Mouse (Mus musculus) limb, embryonic 11.5 days (tissue): Measurements from ENCODE around the gene 2210017I01Rik. TPM values are rescaled to one million over a fixed set of nuclear protein-coding genes. Genes with fewer than 3 reads are reported as not detected.

ENCODE experiments used
- ATAC-seq: fragments of 200-750 bp; cut with Nextera tagmentation; 2 replicates; pipeline ENCODE4 v1.8.0; 2017; ENCODE audit warnings: low read depth; ENCODE audit not compliant: insufficient number of reproducible peaks, low FRiP score, low TSS enrichment
- DNase-seq: peaks from one replicate; pipeline ENCODE4 v3.0.0-alpha.2; 2015; ENCODE audit warnings: low spot score
- H3K27ac ChIP-seq: fragments of 300-500 bp; sonication (generic); replicated peaks from 2 replicates; pipeline ENCODE4 v1.5.1; 2014; ENCODE audit warnings: low read depth, mild to moderate bottlenecking, low read length
- H3K27me3 ChIP-seq: fragments of 300-500 bp; sonication (generic); 2 replicates; pipeline ENCODE4 v1.6.1; 2014; ENCODE audit warnings: mild to moderate bottlenecking, low read length, mixed read lengths; ENCODE audit not compliant: control insufficient read depth, insufficient read depth
- H3K36me3 ChIP-seq: fragments of 300-500 bp; sonication (generic); 2 replicates; pipeline ENCODE4 v1.6.1; 2014; ENCODE audit warnings: mild to moderate bottlenecking, low read length, moderate library complexity, mixed read lengths; ENCODE audit not compliant: control insufficient read depth, insufficient read depth
- H3K4me1 ChIP-seq: fragments of 300-500 bp; sonication (generic); 2 replicates; pipeline ENCODE4 v1.6.1; 2014; ENCODE audit warnings: low read length, mixed read lengths; ENCODE audit not compliant: control insufficient read depth, insufficient read depth
- H3K4me2 ChIP-seq: fragments of 300-500 bp; sonication (generic); 2 replicates; pipeline ENCODE4 v1.6.1; 2014; ENCODE audit warnings: low read depth, mild to moderate bottlenecking, moderate library complexity; ENCODE audit not compliant: severe bottlenecking
- H3K4me3 ChIP-seq: fragments of 300-500 bp; sonication (generic); 2 replicates; pipeline ENCODE4 v1.5.1; 2014; ENCODE audit warnings: low read depth, low read length
- H3K9ac ChIP-seq: fragments of 300-500 bp; sonication (generic); 2 replicates; pipeline ENCODE4 v1.6.1; 2014; ENCODE audit warnings: mild to moderate bottlenecking, low read length
- H3K9me3 ChIP-seq: fragments of 300-500 bp; sonication (generic); 2 replicates; pipeline ENCODE4 v1.6.1; 2016; ENCODE audit warnings: low read length; ENCODE audit not compliant: control insufficient read depth
- WGBS: fragments of 180-500 bp; shearing (Covaris S2); extraction: QIAGEN DNeasy Blood & Tissue Kit; methylation state at CpG from one replicate; pipeline ENCODE4 v1.1.7; 2014; 5-methylcytosine and 5-hydroxymethylcytosine counted together
- polyA plus RNA-seq: library from polyadenylated mRNA; unstranded; fragments of >200 nt; fragmentation: Nextera tagmentation; extraction: Ambion mirVana; gene quantifications from 2 replicates; pipeline ENCODE4 v1.2.1, GENCODE M21; 2014

The 2210017I01Rik gene
- polyA plus RNA-seq, 1 experiment from 2014 or later: not detected

- DNase-seq (no peak), ATAC-seq (no peak)
- Histone ChIP-seq H3K4me2 (no peak overlapping the region), H3K27ac (no peak overlapping the region), H3K36me3 (no peaks in the 10 kb centered on the region), H3K27me3 (no peaks in the 10 kb centered on the region), H3K4me1 (no peaks in the 10 kb centered on the region), H3K9ac (no peak overlapping the region), H3K9me3 (no peaks in the 10 kb centered on the region), H3K4me3 (no peak overlapping the region)
- WGBS: 69% methylated on average over 4 of the region's 4 CpGs
Measured at GRCm38 (mm10) chr3:92578652-92579413, 28.5 kb downstream of the 2210017I01Rik start.

- no peak within 1 kb of the TSS for H3K4me2 ChIP-seq
- ATAC-seq (no peak), DNase-seq (no peak)
- H3K9me3 ChIP-seq: no peaks in the 10 kb centered on the region
- no peaks in the 10 kb centered on the region for H3K27me3 ChIP-seq
- WGBS: 64% methylated on average over 1 of the region's 1 CpGs
- no peak within 1 kb of the TSS for H3K9ac ChIP-seq
- H3K4me1 ChIP-seq: no peaks in the 10 kb centered on the region
- H3K4me3 ChIP-seq: no peak within 1 kb of the TSS
- H3K27ac ChIP-seq: no peak within 1 kb of the TSS
- H3K36me3 ChIP-seq: no peaks in the 10 kb centered on the region
Measured at GRCm38 (mm10) chr3:92573449-92574041, 33.7 kb downstream of the 2210017I01Rik start, which contains the start of gene Ivl. TSS of gene Ivl (minus strand) at chr3:92573735.

GRCm38 (mm10) chr3:92572514-92573155, 34.7 kb downstream of the 2210017I01Rik start:
- Histone ChIP-seq H3K36me3 (no peaks in the 10 kb centered on the region), H3K4me2 (no peak overlapping the region), H3K4me1 (no peaks in the 10 kb centered on the region), H3K27me3 (no peaks in the 10 kb centered on the region), H3K9ac (no peak overlapping the region), H3K9me3 (no peaks in the 10 kb centered on the region), H3K27ac (no peak overlapping the region), H3K4me3 (no peak overlapping the region)
- DNase-seq: no peak
- ATAC-seq: no peak
- 68% methylated on average over 2 of the region's 2 CpGs for WGBS

- no peak overlapping the region for H3K4me2 ChIP-seq
- no peaks in the 10 kb centered on the region for H3K27me3 ChIP-seq
- H3K27ac ChIP-seq: no peak overlapping the region
- WGBS: 93% methylated on average over 2 of the region's 2 CpGs
- H3K36me3 ChIP-seq: no peaks in the 10 kb centered on the region
- H3K9me3 ChIP-seq: no peaks in the 10 kb centered on the region
- H3K4me3 ChIP-seq: no peak overlapping the region
- no peak for ATAC-seq
- DNase-seq: no peak
- H3K4me1 ChIP-seq: no peaks in the 10 kb centered on the region
- no peak overlapping the region for H3K9ac ChIP-seq
Measured at GRCm38 (mm10) chr3:92568752-92569151, 38.5 kb downstream of the 2210017I01Rik start.

GRCm38 (mm10) chr3:92565418-92565817, 41.9 kb downstream of the 2210017I01Rik start:
- Histone ChIP-seq H3K9me3 (no peaks in the 10 kb centered on the region), H3K4me1 (no peaks in the 10 kb centered on the region), H3K4me2 (no peak overlapping the region), H3K9ac (no peak overlapping the region), H3K27ac (no peak overlapping the region), H3K36me3 (no peaks in the 10 kb centered on the region), H3K4me3 (no peak overlapping the region), H3K27me3 (no peaks in the 10 kb centered on the region)
- DNase-seq: no peak
- no peak for ATAC-seq

Other genes starting within 250 kb of the 2210017I01Rik start
- gene Sprr2f, start 242.3 kb downstream of the 2210017I01Rik start, polyA plus RNA-seq: not detected in 2 replicates
- not detected in 2 replicates for gene Sprr2h, start 221.8 kb downstream of the 2210017I01Rik start, polyA plus RNA-seq
- not detected in 2 replicates for gene Sprr2i, start 199.5 kb downstream of the 2210017I01Rik start, polyA plus RNA-seq
- not detected in 2 replicates for gene Sprr2j-ps, start 189.4 kb downstream of the 2210017I01Rik start, polyA plus RNA-seq
- 4.9 and 5.8 TPM in 2 replicates for gene Gm9774, start 178.1 kb downstream of the 2210017I01Rik start, polyA plus RNA-seq
- gene Sprr2k, start 174.9 kb downstream of the 2210017I01Rik start, polyA plus RNA-seq: not detected in 2 replicates
- not detected in 2 replicates for gene Sprr1b, start 168.7 kb downstream of the 2210017I01Rik start, polyA plus RNA-seq
- gene Sprr3, start 148.8 kb downstream of the 2210017I01Rik start, polyA plus RNA-seq: not detected in 2 replicates
- gene Sprr1a, start 121.6 kb downstream of the 2210017I01Rik start, polyA plus RNA-seq: not detected in 2 replicates
- not detected in 2 replicates for gene Sprr4, start 107.0 kb downstream of the 2210017I01Rik start, polyA plus RNA-seq
- not detected in 2 replicates for gene 2310046K23Rik, start 73.0 kb downstream of the 2210017I01Rik start, polyA plus RNA-seq
- not detected in 2 replicates for gene Ivl, start 33.8 kb downstream of the 2210017I01Rik start, polyA plus RNA-seq
- not detected in 2 replicates for gene Smcp, start 18.5 kb downstream of the 2210017I01Rik start, polyA plus RNA-seq
- gene Lce6a, start 14.2 kb upstream of the 2210017I01Rik start, polyA plus RNA-seq: not detected in 2 replicates
- not detected in 2 replicates for gene Lce1a1, start 40.8 kb upstream of the 2210017I01Rik start, polyA plus RNA-seq
- gene Lce1b, start 49.4 kb upstream of the 2210017I01Rik start, polyA plus RNA-seq: not detected in 2 replicates
- not detected in 2 replicates for gene Lce1a2, start 62.8 kb upstream of the 2210017I01Rik start, polyA plus RNA-seq
- not detected in 2 replicates for gene Lce1c, start 71.8 kb upstream of the 2210017I01Rik start, polyA plus RNA-seq
- gene Lce1d, start 79.7 kb upstream of the 2210017I01Rik start, polyA plus RNA-seq: not detected in 2 replicates
- not detected in 2 replicates for gene Lce1e, start 101.6 kb upstream of the 2210017I01Rik start, polyA plus RNA-seq
- not detected in 2 replicates for gene Lce1f, start 112.9 kb upstream of the 2210017I01Rik start, polyA plus RNA-seq
- gene Gm38119, start 131.6 kb upstream of the 2210017I01Rik start, polyA plus RNA-seq: not detected in 2 replicates
- not detected in 2 replicates for gene Lce1g, start 144.8 kb upstream of the 2210017I01Rik start, polyA plus RNA-seq
- gene Lce1h, start 157.6 kb upstream of the 2210017I01Rik start, polyA plus RNA-seq: not detected in 2 replicates
- not detected in 2 replicates for gene Lce1i, start 171.4 kb upstream of the 2210017I01Rik start, polyA plus RNA-seq
- not detected in 2 replicates for gene Lce1j, start 183.0 kb upstream of the 2210017I01Rik start, polyA plus RNA-seq
- gene Lce1k, start 200.4 kb upstream of the 2210017I01Rik start, polyA plus RNA-seq: not detected in 2 replicates
- not detected in 2 replicates for gene Kprp, start 219.8 kb upstream of the 2210017I01Rik start, polyA plus RNA-seq
- gene Lce1l, start 243.8 kb upstream of the 2210017I01Rik start, polyA plus RNA-seq: not detected in 2 replicates